Mouse (Mus musculus) cerebellum, postnatal 25 days (tissue): ENCODE results near the gene Gm17662.

Experiments
- DNase-seq, 2 experiments: peaks; one replicate each; pipeline ENCODE4 v3.0.0; 2021; ENCODE audit warnings: mixed read lengths in 2 of 2

Gm17662 gene

GRCm38 (mm10) chr4:104857029-104857428 is at the start of gene Gm17662:
Gene Gm17662 (plus strand): TSS chr4:104857329.
- no peak for DNase-seq

GRCm38 (mm10) chr4:104810710-104811286 is 46.3 kb upstream of the Gm17662 start:
- no peak for DNase-seq

- no peak for DNase-seq
These were observed 43.5 kb upstream of the Gm17662 start for GRCm38 (mm10) chr4:104813617-104814016.

GRCm38 (mm10) chr4:104816519-104817232 is 40.5 kb upstream of the Gm17662 start:
- no peak for DNase-seq

- DNase-seq = no peak
These were observed 39.6 kb upstream of the Gm17662 start for GRCm38 (mm10) chr4:104817509-104817908.

- DNase-seq = no peak
These were observed 38.1 kb upstream of the Gm17662 start for GRCm38 (mm10) chr4:104818986-104819385.

GRCm38 (mm10) chr4:104819891-104820290 is 37.2 kb upstream of the Gm17662 start:
- DNase-seq = no peak

GRCm38 (mm10) chr4:104823597-104824101 is 33.5 kb upstream of the Gm17662 start:
- DNase-seq = no peak

- no peak for DNase-seq
These were observed 32.6 kb upstream of the Gm17662 start for GRCm38 (mm10) chr4:104824381-104825077.

- peak in 1 of 2 experiments; percentile 53 for DNase-seq
These were observed 28.2 kb upstream of the Gm17662 start for GRCm38 (mm10) chr4:104828939-104829338.

- DNase-seq = no peak
These were observed 22.0 kb upstream of the Gm17662 start for GRCm38 (mm10) chr4:104835096-104835495.

GRCm38 (mm10) chr4:104838342-104838741 is 18.8 kb upstream of the Gm17662 start:
- DNase-seq = no peak

GRCm38 (mm10) chr4:104842204-104842603 is 14.9 kb upstream of the Gm17662 start:
- no peak for DNase-seq

GRCm38 (mm10) chr4:104843546-104843945 is 13.6 kb upstream of the Gm17662 start:
- no peak for DNase-seq

- DNase-seq = no peak
These were observed 1.9 kb upstream of the Gm17662 start for GRCm38 (mm10) chr4:104855216-104855615.

- DNase-seq = no peak
These were observed 694 bp downstream of the Gm17662 start for GRCm38 (mm10) chr4:104857823-104858222.

- no peak for DNase-seq
These were observed 4.1 kb downstream of the Gm17662 start for GRCm38 (mm10) chr4:104861241-104861640.

- DNase-seq = no peak
These were observed 7.3 kb downstream of the Gm17662 start for GRCm38 (mm10) chr4:104864397-104864796.

GRCm38 (mm10) chr4:104869581-104869980 is 12.5 kb downstream of the Gm17662 start:
- DNase-seq = no peak

- no peak for DNase-seq
These were observed 13.1 kb downstream of the Gm17662 start for GRCm38 (mm10) chr4:104870196-104870595.

- DNase-seq = no peak
These were observed 18.7 kb downstream of the Gm17662 start for GRCm38 (mm10) chr4:104875832-104876231.

GRCm38 (mm10) chr4:104876323-104876722 is 19.2 kb downstream of the Gm17662 start, which contains the start of gene C8a:
Gene C8a (minus strand): TSS chr4:104876398.
- no peak for DNase-seq

- DNase-seq = no peak
These were observed 30.4 kb downstream of the Gm17662 start for GRCm38 (mm10) chr4:104887486-104887885.
